Mouse (Mus musculus): Measurements from ENCODE around the gene Rgs9.

Rgs9 gene

DNA sequence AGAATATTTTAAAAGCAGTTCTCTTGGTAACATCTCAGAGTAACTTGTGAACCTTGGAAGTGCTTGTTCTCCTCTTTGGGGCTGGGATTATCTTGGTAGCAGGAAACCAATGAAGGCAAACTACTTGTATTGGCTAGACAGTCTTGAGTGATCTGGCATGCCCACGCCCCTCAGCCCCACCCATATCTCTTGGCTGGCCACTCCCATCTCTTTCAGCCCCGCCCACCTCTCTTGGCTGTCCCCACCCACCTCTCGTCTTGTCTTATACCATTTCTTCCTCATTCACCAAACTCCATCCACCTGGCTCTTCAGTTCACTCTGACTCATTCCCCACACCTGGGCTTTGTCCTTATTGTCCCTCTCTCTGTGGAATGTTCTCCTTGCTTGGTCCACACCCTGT lies 64.3 kb downstream of the Rgs9 start:
- DNase-seq: peak; percentile 36

DNA sequence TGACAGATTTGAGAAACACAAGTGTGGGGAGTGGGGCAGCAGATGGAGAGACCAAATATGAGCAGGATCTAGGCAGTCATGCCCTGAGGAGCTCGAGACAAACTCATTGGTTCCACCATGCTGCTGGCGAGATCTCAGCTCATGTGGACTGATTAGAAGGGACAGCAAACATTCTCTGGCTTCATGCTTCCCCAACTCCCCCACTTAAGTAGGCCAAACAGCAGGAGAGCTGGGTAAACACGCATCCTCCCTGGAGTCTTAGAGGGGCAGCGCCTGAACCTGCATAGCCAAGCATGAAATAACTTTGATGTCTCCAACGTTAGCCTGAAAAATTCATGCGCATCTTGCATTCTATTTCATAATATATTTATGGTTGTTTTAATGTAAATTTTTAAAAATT lies 65.1 kb downstream of the Rgs9 start:
- DNase-seq: no peak

- DNase-seq: no peak
Observed at GRCm38 (mm10) chr11:109227139-109227538, 70.8 kb downstream of the Rgs9 start.

DNA sequence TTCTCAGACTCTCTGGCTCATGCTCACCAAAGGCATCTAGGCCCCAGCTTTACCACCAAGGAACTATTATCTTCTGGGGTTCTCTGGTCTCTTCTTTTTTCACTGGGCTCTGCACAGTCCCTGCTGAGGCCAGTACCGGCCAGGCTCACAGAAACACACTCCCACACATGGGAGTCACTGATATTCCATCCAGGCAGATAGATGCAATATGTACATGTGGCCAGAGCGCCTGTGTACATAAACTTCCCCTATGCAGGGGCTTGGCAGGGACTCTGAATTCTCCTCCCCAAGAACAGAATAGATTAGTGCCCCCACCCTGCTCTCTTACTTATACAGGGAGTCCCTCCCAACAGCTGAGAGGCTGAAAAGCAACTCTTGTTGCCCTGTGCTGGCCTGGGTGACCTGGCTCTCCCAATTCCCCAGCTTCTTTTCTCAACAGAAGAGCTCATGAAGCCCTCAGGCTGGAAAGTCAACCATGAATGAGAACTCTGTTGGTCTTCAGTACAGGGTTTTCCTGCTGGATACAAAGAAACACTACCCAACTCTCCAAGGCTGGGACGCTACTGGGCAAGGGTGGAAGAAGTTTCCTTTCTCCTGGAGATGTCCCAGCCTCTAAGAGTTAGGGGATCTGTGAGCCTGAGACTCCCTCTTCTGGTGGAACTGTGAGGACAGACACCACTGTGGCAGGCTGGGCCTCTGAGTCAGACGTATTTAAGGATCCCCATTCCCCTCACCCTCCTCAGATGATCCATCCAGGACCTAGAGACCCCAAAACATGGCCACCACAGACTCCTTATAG lies 76.5 kb downstream of the Rgs9 start:
- DNase-seq: no peak

DNA sequence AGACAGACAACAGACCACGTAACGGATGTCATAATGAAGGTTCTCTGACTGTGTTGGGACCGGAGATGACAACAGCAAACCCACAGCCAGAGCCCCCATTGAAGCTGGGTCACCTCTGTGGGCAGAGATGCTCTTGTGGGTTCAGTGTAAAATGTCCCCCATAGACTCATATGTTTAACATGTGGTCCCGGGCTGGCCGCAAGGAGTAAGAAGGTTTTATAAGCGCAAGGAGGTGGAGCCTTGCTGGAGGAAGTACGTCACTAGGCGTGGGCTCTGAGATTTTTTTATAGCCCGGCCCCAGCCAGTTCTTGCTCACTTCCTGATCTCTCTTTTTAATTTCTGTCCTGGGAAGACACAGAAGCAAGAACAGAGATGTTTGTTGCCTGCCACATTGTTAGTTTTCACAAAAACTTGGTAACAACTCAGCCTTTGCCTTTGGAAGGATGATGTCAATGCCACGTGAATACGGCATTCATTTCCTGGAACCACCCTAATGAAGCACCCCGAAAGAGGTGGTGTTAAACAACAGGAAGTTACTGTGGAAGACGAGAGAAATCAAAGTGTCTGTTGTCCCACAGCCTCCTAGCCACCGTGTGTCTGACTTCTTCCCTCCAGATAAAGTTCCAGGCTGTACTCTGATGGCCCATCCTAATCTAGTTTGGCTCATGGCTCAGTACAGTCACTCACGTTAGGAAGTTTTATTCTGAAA lies 79.1 kb downstream of the Rgs9 start:
- no peak for DNase-seq

DNA sequence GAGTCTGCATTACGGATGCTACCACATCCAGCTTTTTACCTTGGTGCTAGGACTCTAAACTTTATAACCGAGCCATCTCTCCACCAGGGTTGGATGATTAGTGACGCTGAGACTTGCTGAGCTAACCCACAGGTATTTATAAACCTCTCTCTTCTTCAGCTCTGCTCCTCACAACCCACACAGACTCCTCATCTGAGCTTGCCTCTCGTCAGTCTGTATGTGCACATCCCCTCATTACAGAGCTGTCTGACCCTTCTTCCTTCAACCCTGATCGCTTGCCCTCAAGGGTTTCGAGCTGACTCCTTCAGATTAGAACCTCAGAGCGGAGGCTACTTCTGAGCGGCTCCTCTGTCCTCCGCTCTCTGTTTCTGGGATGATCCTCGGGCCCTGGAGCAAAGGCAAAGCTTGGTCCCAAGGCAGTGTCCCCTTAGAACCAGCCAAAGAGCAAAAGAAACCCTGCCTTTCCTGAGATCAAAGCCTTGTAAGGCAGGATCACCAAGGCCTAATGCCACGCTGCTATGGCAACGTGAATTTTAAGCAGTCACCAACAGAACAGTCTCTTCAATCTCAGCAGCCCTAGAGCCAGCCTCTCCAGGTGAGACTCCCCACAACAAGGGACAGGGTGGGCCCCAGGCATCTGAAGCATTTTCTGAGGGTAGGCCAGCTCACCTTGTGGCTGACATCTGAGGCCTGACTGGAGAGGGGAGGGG lies 79.9 kb downstream of the Rgs9 start:
- DNase-seq: no peak

DNA sequence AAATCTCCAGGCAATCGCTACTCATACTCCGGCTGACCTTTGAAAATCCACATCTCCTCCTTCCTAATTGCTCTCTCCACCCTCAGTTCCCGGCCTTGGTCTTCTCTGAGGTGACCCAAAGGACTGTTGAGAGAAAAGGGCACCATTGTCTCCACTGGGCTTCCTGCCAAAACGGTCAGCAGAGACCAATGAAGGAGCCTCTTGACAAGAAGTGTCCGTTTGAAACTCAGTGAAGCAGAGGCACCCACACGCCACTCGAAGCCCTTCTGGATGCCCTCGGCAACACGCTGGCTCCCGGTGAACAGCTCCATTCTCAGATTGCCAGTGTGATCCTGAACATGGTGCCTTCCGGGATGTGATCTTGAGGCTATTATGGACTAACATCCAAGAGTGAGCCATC lies 87.2 kb downstream of the Rgs9 start:
- no peak for DNase-seq

- no peak for DNase-seq
Observed at GRCm38 (mm10) chr11:109210341-109210740, 87.6 kb downstream of the Rgs9 start.

DNA sequence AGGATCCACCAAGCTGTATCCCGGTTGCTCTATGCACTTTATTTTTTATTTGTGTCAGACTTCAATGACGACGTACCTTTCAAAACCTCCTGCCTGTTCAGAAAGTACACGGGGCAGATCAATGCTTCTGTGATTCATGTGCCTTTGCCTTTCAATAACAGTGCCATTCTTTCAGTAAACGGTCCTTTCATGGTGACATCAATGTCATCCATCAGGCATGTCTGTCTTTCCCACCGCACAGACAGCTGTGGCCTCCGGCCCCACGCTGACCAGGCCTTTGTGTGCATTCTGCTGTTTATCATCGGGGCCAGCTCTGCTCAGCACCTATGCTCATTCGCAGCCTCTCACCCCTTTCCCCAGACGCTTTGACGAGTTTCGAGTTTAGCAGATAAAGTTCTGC lies 91.2 kb downstream of the Rgs9 start:
- DNase-seq: no peak

- DNase-seq: no peak
Observed at GRCm38 (mm10) chr11:109206028-109206427, 91.9 kb downstream of the Rgs9 start.

GRCm38 (mm10) chr11:109199612-109200293 lies 98.2 kb downstream of the Rgs9 start:
- no peak for DNase-seq

GRCm38 (mm10) chr11:109192673-109193557 lies 105.0 kb downstream of the Rgs9 start:
- DNase-seq: peak; percentile 68

- no peak for DNase-seq
Observed at GRCm38 (mm10) chr11:109188235-109188634, 109.7 kb downstream of the Rgs9 start.

DNA sequence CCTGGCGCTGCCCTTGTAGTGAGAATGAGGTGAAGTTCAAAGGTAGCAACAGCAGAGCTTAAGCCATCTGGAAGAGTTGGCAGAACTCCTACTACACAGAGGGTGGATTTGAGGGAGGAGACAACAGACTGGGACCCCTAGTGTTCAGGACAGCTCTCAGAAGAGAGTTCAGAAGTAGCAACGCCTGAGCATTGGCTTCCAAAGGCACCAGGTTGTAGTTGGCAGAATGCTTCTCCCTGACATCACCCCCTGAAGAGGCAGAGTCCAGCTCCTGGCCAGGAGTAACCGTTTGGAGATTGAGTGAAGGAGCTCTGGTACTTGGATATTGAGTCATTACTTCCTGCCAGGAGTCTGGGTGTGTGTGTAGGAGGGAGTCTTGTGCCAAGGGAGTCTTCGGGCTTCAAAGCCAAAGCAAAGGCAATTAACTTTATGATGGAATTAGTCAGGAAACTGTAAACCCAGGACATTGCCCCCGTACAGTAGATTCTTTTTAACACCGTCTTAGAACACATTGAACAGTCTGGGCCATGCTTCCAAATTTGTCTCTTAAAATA lies 110.2 kb downstream of the Rgs9 start:
- DNase-seq: no peak

DNA sequence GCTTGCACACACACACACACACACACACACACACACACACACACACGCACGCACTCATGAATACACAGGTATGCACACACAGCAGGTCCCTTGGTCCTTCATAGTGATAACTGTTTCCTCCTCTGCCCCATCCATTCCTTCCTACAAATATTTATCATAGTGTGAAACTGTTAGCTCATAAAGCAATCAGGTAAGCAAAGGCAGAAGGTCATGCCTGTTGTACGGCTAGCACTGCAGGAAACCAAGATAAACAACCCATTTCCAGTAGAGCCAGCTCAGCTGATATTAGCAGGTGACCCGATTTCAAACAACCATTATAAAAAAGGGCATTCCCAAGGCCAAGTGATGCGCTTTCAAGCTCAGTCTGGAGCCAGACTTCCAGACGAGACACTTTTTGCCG lies 116.8 kb downstream of the Rgs9 start:
- DNase-seq: no peak

DNA sequence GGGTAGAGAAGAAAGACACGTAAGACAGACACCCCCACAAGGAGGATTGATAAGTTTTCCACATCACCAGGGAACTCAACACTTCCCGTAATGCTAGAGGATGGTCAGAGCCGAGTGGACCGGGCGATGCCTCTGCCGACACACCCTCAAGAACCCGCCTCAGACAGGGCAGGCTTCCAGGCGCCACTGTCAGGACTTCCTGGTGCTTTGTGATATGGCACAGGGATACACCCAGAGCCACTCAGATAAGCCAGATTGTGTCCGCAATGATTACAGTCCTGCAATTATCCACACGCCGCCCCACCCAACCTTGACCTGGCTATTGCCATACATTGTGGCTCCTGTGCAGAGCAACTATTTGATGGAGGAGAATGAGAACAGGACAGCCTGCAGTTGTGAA lies 117.6 kb downstream of the Rgs9 start:
- no peak for DNase-seq

DNA sequence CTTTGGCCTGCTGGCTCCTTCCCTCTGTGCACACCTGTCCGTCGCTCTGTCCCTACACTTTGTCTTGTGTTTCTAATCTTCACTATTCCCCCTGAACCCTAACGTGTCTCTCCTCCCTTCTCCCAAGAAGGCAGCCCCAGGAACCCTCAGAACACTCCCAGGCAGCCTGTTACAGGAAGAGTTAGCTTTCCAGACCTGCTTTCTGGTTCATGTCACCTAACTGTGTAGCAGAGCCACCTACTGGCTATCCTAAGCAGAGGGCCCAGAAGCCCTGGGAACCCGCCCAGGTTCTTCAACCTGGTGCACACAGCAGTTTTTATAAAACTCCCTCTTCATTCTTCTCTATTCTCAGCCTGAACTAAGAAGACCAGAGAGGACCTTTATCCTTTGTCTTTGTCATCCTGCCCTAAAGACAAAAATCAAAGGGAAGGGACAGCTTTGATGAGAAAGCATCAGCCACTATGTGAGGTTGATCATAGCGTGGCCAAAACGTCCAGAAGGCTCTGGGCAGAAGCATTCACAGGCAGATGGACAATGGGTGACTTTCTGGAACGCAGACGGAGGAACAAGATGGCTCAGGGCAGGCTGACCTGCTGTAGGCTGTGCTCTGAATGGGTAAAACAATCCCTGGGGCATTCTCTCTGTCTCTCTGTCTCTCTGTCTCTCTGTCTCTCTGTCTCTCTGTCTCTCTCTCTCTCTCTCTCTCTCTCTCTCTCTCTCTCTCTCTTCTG lies 119.0 kb downstream of the Rgs9 start:
- no peak for DNase-seq

- DNase-seq: no peak
Observed at GRCm38 (mm10) chr11:109175376-109175969, 122.5 kb downstream of the Rgs9 start.

Measured in liver (tissue).